Mouse (Mus musculus): ENCODE results near the gene Gm5447. TPM values are rescaled to one million over a fixed set of nuclear protein-coding genes. Genes with fewer than 3 reads are reported as not detected.

The Gm5447 gene
- total and polyA plus RNA-seq, 3 experiments, result not detected

GRCm38 (mm10) chr13:30999799-31000198, 25.8 kb downstream of the Gm5447 start:
- H3K9me3 ChIP-seq (replicated peaks; ENCODE audit: insufficient read depth, low read length), result no peaks in the 10 kb centered on the region
- no peak for DNase-seq (ENCODE audit: low read depth, low spot score)
- TF ChIP-seq TAL1 (IDR thresholded peaks at IDR 0.05; ENCODE audit: low read length), result no peak

DNA sequence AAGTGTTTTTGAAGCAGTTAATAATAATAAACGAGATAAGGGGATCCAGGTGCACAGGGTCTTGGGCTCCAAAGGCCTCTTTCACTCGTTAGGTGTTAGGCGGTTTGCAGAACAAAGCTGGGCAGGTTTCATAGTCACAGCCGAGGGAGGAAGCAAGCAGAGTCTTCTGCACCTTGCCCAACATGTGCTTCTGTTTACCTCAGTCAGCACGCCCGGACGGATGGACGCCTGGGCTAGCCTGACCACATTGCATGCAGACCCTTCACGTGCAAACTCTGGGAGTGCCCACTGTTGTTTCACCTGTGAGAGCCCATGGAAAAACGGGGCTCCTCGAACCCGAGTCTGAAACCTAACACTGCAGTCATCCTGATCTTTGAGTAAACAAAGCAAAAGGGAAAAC, 30.5 kb downstream of the Gm5447 start:
- no peak overlapping the region for H3K27ac ChIP-seq (ENCODE audit: control insufficient read depth, low read depth, low read length)
- TF ChIP-seq SIN3A (IDR thresholded peaks at IDR 0.05; ENCODE audit: low read length), result no peak
- TF ChIP-seq ZMIZ1 (IDR thresholded peaks at IDR 0.05; ENCODE audit: low read depth, low read length), result no peak
- TF ChIP-seq POLR2A (IDR thresholded peaks at IDR 0.05; ENCODE audit: control insufficient read depth in 1 of 2, insufficient read depth in 1 of 2, low read depth in 1 of 2, low read length in 2 of 2, poor library complexity in 1 of 2), result no peak
- no peak for TF ChIP-seq MAZ (IDR thresholded peaks at IDR 0.05; ENCODE audit: low read depth, low read length)
- no peak for DNase-seq (ENCODE audit: low read depth, low spot score)
- H3K9me3 ChIP-seq (replicated peaks; ENCODE audit: insufficient read depth, low read length), result no peaks in the 10 kb centered on the region
- H3K4me3 ChIP-seq (ENCODE audit: control insufficient read depth in 1 of 2, insufficient read depth in 1 of 2, low read depth in 2 of 2, low read length in 2 of 2), result no peak overlapping the region
- no peaks in the 10 kb centered on the region for H3K79me2 ChIP-seq (ENCODE audit: control insufficient read depth, insufficient read depth, low read length, poor library complexity)
- no peak overlapping the region for H3K9ac ChIP-seq (ENCODE audit: control insufficient read depth, low read depth, low read length, poor library complexity, severe bottlenecking)
- no peaks in the 10 kb centered on the region for H3K36me3 ChIP-seq (ENCODE audit: control insufficient read depth in 1 of 2, insufficient read depth in 2 of 2, low read length in 2 of 2)
- no peaks in the 10 kb centered on the region for H3K4me1 ChIP-seq (ENCODE audit: control insufficient read depth in 1 of 2, insufficient read depth in 2 of 2, low read length in 2 of 2)
- no peaks in the 10 kb centered on the region; a peak in 2 of 4 replicates for H3K27me3 ChIP-seq (ENCODE audit: control insufficient read depth in 1 of 2, insufficient read depth in 2 of 2, low read length in 2 of 2)

More at GRCm38 (mm10) chr13:30999799-31000198, 25.8 kb downstream of the Gm5447 start:
- Histone ChIP-seq H3K79me2 (ENCODE audit: control insufficient read depth, insufficient read depth, low read length, poor library complexity) (no peaks in the 10 kb centered on the region), H3K27ac (ENCODE audit: control insufficient read depth, low read depth, low read length) (no peak overlapping the region), H3K27me3 (ENCODE audit: control insufficient read depth in 1 of 2, insufficient read depth in 2 of 2, low read length in 2 of 2) (no peaks in the 10 kb centered on the region; a peak in 3 of 4 replicates), H3K36me3 (ENCODE audit: control insufficient read depth in 1 of 2, insufficient read depth in 2 of 2, low read length in 2 of 2) (no peaks in the 10 kb centered on the region), H3K9ac (ENCODE audit: control insufficient read depth, low read depth, low read length, poor library complexity, severe bottlenecking) (no peak overlapping the region), H3K4me1 (ENCODE audit: control insufficient read depth in 1 of 2, insufficient read depth in 2 of 2, low read length in 2 of 2) (no peaks in the 10 kb centered on the region), H3K4me3 (ENCODE audit: control insufficient read depth in 1 of 2, insufficient read depth in 1 of 2, low read depth in 2 of 2, low read length in 2 of 2) (no peak overlapping the region)

DNA sequence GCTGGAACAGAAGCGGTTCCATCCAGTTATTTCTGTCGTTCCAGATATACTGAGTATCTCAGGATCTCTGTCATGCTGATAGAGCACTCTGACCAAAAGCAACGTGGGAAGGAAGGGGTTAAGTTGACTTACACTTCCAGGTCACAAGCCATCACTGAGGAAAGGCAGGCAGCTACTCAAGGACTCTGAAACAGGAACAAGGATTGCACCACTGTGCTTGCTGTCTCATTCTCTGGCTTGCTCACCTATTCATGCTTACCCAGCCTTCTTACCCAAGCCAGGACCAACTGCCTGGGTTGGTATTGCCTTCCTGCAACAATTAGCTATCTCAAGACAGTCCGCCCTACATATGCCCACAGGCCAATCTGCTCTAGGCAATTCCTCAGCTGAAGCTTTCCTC, 31.0 kb downstream of the Gm5447 start:
- no peaks in the 10 kb centered on the region for H3K79me2 ChIP-seq (ENCODE audit: control insufficient read depth, insufficient read depth, low read length, poor library complexity)
- H3K27me3 ChIP-seq (ENCODE audit: control insufficient read depth in 1 of 2, insufficient read depth in 2 of 2, low read length in 2 of 2), result no peaks in the 10 kb centered on the region; a peak in 2 of 4 replicates
- no peaks in the 10 kb centered on the region for H3K36me3 ChIP-seq (ENCODE audit: control insufficient read depth in 1 of 2, insufficient read depth in 2 of 2, low read length in 2 of 2)
- H3K9me3 ChIP-seq (replicated peaks; ENCODE audit: insufficient read depth, low read length), result no peaks in the 10 kb centered on the region
- H3K27ac ChIP-seq (ENCODE audit: control insufficient read depth, low read depth, low read length), result no peak overlapping the region
- TF ChIP-seq TCF12 (IDR thresholded peaks at IDR 0.05; ENCODE audit: low read depth, low read length) (no peak), ZKSCAN1 (IDR thresholded peaks at IDR 0.05; ENCODE audit: low read depth, low read length) (no peak), RCOR1 (IDR thresholded peaks at IDR 0.05; ENCODE audit: low read depth, low read length) (no peak), MEF2A (IDR thresholded peaks at IDR 0.05; ENCODE audit: extremely low read depth, insufficient replicate concordance, low read depth, low read length, poor library complexity, severe bottlenecking) (no peak), ZNF384 (IDR thresholded peaks at IDR 0.05; ENCODE audit: low read depth, low read length) (no peak), MAFK (IDR thresholded peaks at IDR 0.05; ENCODE audit: borderline replicate concordance, low read depth, low read length) (no peak), E2F4 (IDR thresholded peaks at IDR 0.05; ENCODE audit: borderline replicate concordance, low read depth, low read length) (no peak), NRF1 (IDR thresholded peaks at IDR 0.05; ENCODE audit: insufficient read depth, low read depth, low read length, poor library complexity, severe bottlenecking) (no peak), NELFE (IDR thresholded peaks at IDR 0.05; ENCODE audit: low read depth, low read length) (no peak), CHD2 (IDR thresholded peaks at IDR 0.05; ENCODE audit: low read length) (no peak), POLR2A (IDR thresholded peaks at IDR 0.05; ENCODE audit: control insufficient read depth in 1 of 2, insufficient read depth in 1 of 2, low read depth in 1 of 2, low read length in 2 of 2, poor library complexity in 1 of 2) (no peak), TAL1 (IDR thresholded peaks at IDR 0.05; ENCODE audit: low read length) (no peak), USF1 (IDR thresholded peaks at IDR 0.05; ENCODE audit: low read depth, low read length) (no peak), SMC3 (IDR thresholded peaks at IDR 0.05; ENCODE audit: low read depth, low read length) (no peak), GABPA (IDR thresholded peaks at IDR 0.05; ENCODE audit: low read depth, low read length) (no peak), MYC (IDR thresholded peaks at IDR 0.05; ENCODE audit: low read depth, low read length) (no peak), CTCF (IDR thresholded peaks at IDR 0.05 in 2 of 3, conservative IDR thresholded peaks at IDR 0.05 in 1 of 3; ENCODE audit: control insufficient read depth in 1 of 3, insufficient read depth in 1 of 3, low read depth in 2 of 3, low read length in 3 of 3, poor library complexity in 1 of 3, severe bottlenecking in 1 of 3) (no peak)
- H3K4me1 ChIP-seq (ENCODE audit: control insufficient read depth in 1 of 2, insufficient read depth in 2 of 2, low read length in 2 of 2), result no peaks in the 10 kb centered on the region
- no peak for DNase-seq (ENCODE audit: low read depth, low spot score)
- H3K4me3 ChIP-seq (ENCODE audit: control insufficient read depth in 1 of 2, insufficient read depth in 1 of 2, low read depth in 2 of 2, low read length in 2 of 2), result no peak overlapping the region
- no peak overlapping the region for H3K9ac ChIP-seq (ENCODE audit: control insufficient read depth, low read depth, low read length, poor library complexity, severe bottlenecking)

All from MEL (cell line).